Mouse (Mus musculus) ES-Bruce4 (cell line): ENCODE results near the gene Cacna1g.

ENCODE experiments used
- CTCF ChIP-seq: IDR thresholded peaks from one replicate; pipeline ENCODE4 v1.8.1; 2011; ENCODE audit warnings: low read depth, low read length
- EP300 ChIP-seq: IDR thresholded peaks from 2 replicates; pipeline ENCODE4 v1.6.1; 2011; ENCODE audit warnings: low read depth, low read length; ENCODE audit not compliant: insufficient read depth
- POLR2A ChIP-seq: IDR thresholded peaks from one replicate; pipeline ENCODE4 v1.8.1; 2011; ENCODE audit warnings: low read length; ENCODE audit not compliant: insufficient read depth

- TF ChIP-seq EP300 (no peak), POLR2A (no peak), CTCF (no peak)
Measured at GRCm38 (mm10) chr11:94481963-94482362, 8.0 kb upstream of the Cacna1g start.
